Mouse (Mus musculus): ENCODE measurements around the gene Cpne9. TPM values are rescaled to one million over a fixed set of nuclear protein-coding genes. Genes with fewer than 3 reads are reported as not detected.
A peak's percentile ranks its signal among the peaks of the same experiment; 100 is the strongest.
"Not testable (repeated sequence)": the region's sequence is repeated elsewhere in the genome, so short reads cannot be mapped to it uniquely, and the experiment has no call there.

The Cpne9 gene
- polyA plus RNA-seq, 1 experiment from 2014 or later, result 0.02 TPM

GRCm38 (mm10) chr6:113331721-113332120 lies 49.6 kb downstream of the Cpne9 start:
- Histone ChIP-seq H3K4me1 (ENCODE audit: insufficient read depth) (no peaks in the 10 kb centered on the region; the same call in 1 of the 2 replicates), H3K36me3 (replicated peaks; ENCODE audit: insufficient read depth, low read length) (peaks cover 28% of the 10 kb centered on the region), H3K9ac (replicated peaks) (no peak overlapping the region), H3K9me3 (ENCODE audit: low read length) (no peaks in the 10 kb centered on the region), H3K27ac (ENCODE audit: low read depth) (no peak overlapping the region), H3K4me3 (ENCODE audit: low read depth, low read length) (no peak overlapping the region), H3K27me3 (ENCODE audit: insufficient read depth, low read length) (no peaks in the 10 kb centered on the region), H3K4me2 (ENCODE audit: low read depth, low read length) (no peak overlapping the region)
- 91% methylated on average over 11 of the region's 11 CpGs for WGBS (ENCODE audit: insufficient replicate concordance)
- TF ChIP-seq EP300 (IDR thresholded peaks at IDR 0.05; ENCODE audit: low read depth) (no peak), CTCF (IDR thresholded peaks at IDR 0.05; ENCODE audit: low read depth) (no peak)
- ATAC-seq (no peak), DNase-seq (peak; percentile 11)

- not testable (repeated sequence) for H3K9me3 ChIP-seq (ENCODE audit: low read length); H3K4me3 ChIP-seq (ENCODE audit: low read depth, low read length); H3K4me1 ChIP-seq (ENCODE audit: insufficient read depth); H3K27ac ChIP-seq (ENCODE audit: low read depth); H3K4me2 ChIP-seq (ENCODE audit: low read depth, low read length); H3K9ac ChIP-seq (replicated peaks); ATAC-seq; DNase-seq; H3K27me3 ChIP-seq (ENCODE audit: insufficient read depth, low read length)
- WGBS (ENCODE audit: insufficient replicate concordance), result 81% methylated on average over 6 of the region's 6 CpGs
- peaks cover 28% of the 10 kb centered on the region for H3K36me3 ChIP-seq (replicated peaks; ENCODE audit: insufficient read depth, low read length)
These were observed 50.6 kb downstream of the Cpne9 start for GRCm38 (mm10) chr6:113332734-113333133.

GRCm38 (mm10) chr6:113333137-113333950 lies 51.2 kb downstream of the Cpne9 start:
- Histone ChIP-seq H3K9me3 (ENCODE audit: low read length) (no peaks in the 10 kb centered on the region), H3K36me3 (replicated peaks; ENCODE audit: insufficient read depth, low read length) (peaks cover 28% of the 10 kb centered on the region), H3K27me3 (ENCODE audit: insufficient read depth, low read length) (no peaks in the 10 kb centered on the region), H3K4me1 (ENCODE audit: insufficient read depth) (peaks cover 5% of the 10 kb centered on the region; the same call in 1 of the 2 replicates), H3K9ac (replicated peaks) (no peak overlapping the region), H3K4me3 (ENCODE audit: low read depth, low read length) (no peak overlapping the region), H3K27ac (ENCODE audit: low read depth) (no peak overlapping the region), H3K4me2 (ENCODE audit: low read depth, low read length) (no peak overlapping the region)
- WGBS (ENCODE audit: insufficient replicate concordance), result 78% methylated on average over 14 of the region's 14 CpGs
- DNase-seq, result peak; percentile 42
- ATAC-seq, result peak; percentile 30; the same call in 1 of the 2 replicates
- TF ChIP-seq CTCF (IDR thresholded peaks at IDR 0.05; ENCODE audit: low read depth) (no peak), EP300 (IDR thresholded peaks at IDR 0.05; ENCODE audit: low read depth) (no peak)

- WGBS (ENCODE audit: insufficient replicate concordance), result 62% methylated on average over 6 of the region's 6 CpGs
- no peak for TF ChIP-seq CTCF (IDR thresholded peaks at IDR 0.05; ENCODE audit: low read depth)
- Histone ChIP-seq H3K9ac (replicated peaks) (no peak overlapping the region), H3K9me3 (ENCODE audit: low read length) (no peaks in the 10 kb centered on the region), H3K36me3 (replicated peaks; ENCODE audit: insufficient read depth, low read length) (peaks cover 27% of the 10 kb centered on the region), H3K27me3 (ENCODE audit: insufficient read depth, low read length) (no peaks in the 10 kb centered on the region), H3K27ac (ENCODE audit: low read depth) (no peak overlapping the region), H3K4me1 (ENCODE audit: insufficient read depth) (peaks cover 5% of the 10 kb centered on the region; the same call in 1 of the 2 replicates), H3K4me3 (ENCODE audit: low read depth, low read length) (no peak overlapping the region), H3K4me2 (ENCODE audit: low read depth, low read length) (no peak overlapping the region)
- DNase-seq (peak; percentile 9), ATAC-seq (no peak)
These were observed 52.1 kb downstream of the Cpne9 start for GRCm38 (mm10) chr6:113334216-113334615.

GRCm38 (mm10) chr6:113336852-113337620 lies 54.9 kb downstream of the Cpne9 start:
- no peak overlapping the region for H3K4me3 ChIP-seq (ENCODE audit: low read depth, low read length)
- ATAC-seq (no peak), DNase-seq (no peak)
- TF ChIP-seq CTCF (IDR thresholded peaks at IDR 0.05; ENCODE audit: low read depth), result no peak
- no peak for TF ChIP-seq EP300 (IDR thresholded peaks at IDR 0.05; ENCODE audit: low read depth)
- H3K4me1 ChIP-seq (ENCODE audit: insufficient read depth), result peaks cover 9% of the 10 kb centered on the region; the same call in 1 of the 2 replicates
- WGBS (ENCODE audit: insufficient replicate concordance), result 47% methylated on average over 8 of the region's 8 CpGs
- no peak overlapping the region for H3K9ac ChIP-seq (replicated peaks)
- peaks cover 31% of the 10 kb centered on the region for H3K36me3 ChIP-seq (replicated peaks; ENCODE audit: insufficient read depth, low read length)
- no peaks in the 10 kb centered on the region for H3K9me3 ChIP-seq (ENCODE audit: low read length)
- H3K27me3 ChIP-seq (ENCODE audit: insufficient read depth, low read length), result no peaks in the 10 kb centered on the region
- no peak overlapping the region for H3K27ac ChIP-seq (ENCODE audit: low read depth)
- no peak overlapping the region for H3K4me2 ChIP-seq (ENCODE audit: low read depth, low read length)

GRCm38 (mm10) chr6:113341574-113341973 lies 59.5 kb downstream of the Cpne9 start:
- Histone ChIP-seq H3K27ac (ENCODE audit: low read depth) (no peak overlapping the region), H3K4me1 (ENCODE audit: insufficient read depth) (peaks cover 25% of the 10 kb centered on the region), H3K36me3 (replicated peaks; ENCODE audit: insufficient read depth, low read length) (0 out of 2 replicates have a peak, but pooled peaks cover 5% of the 10 kb centered on the region), H3K27me3 (ENCODE audit: insufficient read depth, low read length) (no peaks in the 10 kb centered on the region), H3K4me3 (ENCODE audit: low read depth, low read length) (no peak overlapping the region), H3K9ac (replicated peaks) (no peak overlapping the region), H3K9me3 (ENCODE audit: low read length) (no peaks in the 10 kb centered on the region), H3K4me2 (ENCODE audit: low read depth, low read length) (peak overlapping the region; percentile 34)
- 52% methylated on average over 6 of the region's 6 CpGs for WGBS (ENCODE audit: insufficient replicate concordance)
- TF ChIP-seq CTCF (IDR thresholded peaks at IDR 0.05; ENCODE audit: low read depth), result no peak
- TF ChIP-seq EP300 (IDR thresholded peaks at IDR 0.05; ENCODE audit: low read depth), result no peak
- DNase-seq, result no peak
- ATAC-seq, result no peak

All from liver, postnatal 0 days (tissue).